Mouse (Mus musculus) limb, embryonic 12.5 days (tissue): ENCODE results near the gene 4930568D16Rik. TPM values are rescaled to one million over a fixed set of nuclear protein-coding genes. Genes with fewer than 3 reads are reported as not detected.

ENCODE experiments used
- ATAC-seq: fragments of 200-750 bp; cut with Nextera tagmentation; 2 replicates; pipeline ENCODE4 v1.8.0; 2017; ENCODE audit warnings: low read depth, moderate TSS enrichment; ENCODE audit not compliant: insufficient number of reproducible peaks, insufficient read depth, low FRiP score, low TSS enrichment
- H3K27ac ChIP-seq: fragments of 300-500 bp; sonication (generic); 2 replicates; pipeline ENCODE4 v1.5.1; 2016; ENCODE audit warnings: mild to moderate bottlenecking, moderate library complexity
- H3K27me3 ChIP-seq: fragments of 300-500 bp; sonication (generic); 2 replicates; pipeline ENCODE4 v1.6.1; 2016; ENCODE audit warnings: mild to moderate bottlenecking, moderate library complexity
- H3K36me3 ChIP-seq: fragments of 300-500 bp; sonication (generic); 2 replicates; pipeline ENCODE4 v1.6.1; 2016; ENCODE audit warnings: mild to moderate bottlenecking, moderate library complexity
- H3K4me1 ChIP-seq: fragments of 300-500 bp; sonication (generic); replicated peaks from 2 replicates; pipeline ENCODE4 v1.6.1; 2016
- H3K4me2 ChIP-seq: fragments of 300-500 bp; sonication (generic); 2 replicates; pipeline ENCODE4 v1.6.1; 2016; ENCODE audit warnings: mild to moderate bottlenecking, moderate library complexity
- H3K4me3 ChIP-seq: fragments of 300-500 bp; sonication (generic); replicated peaks from 2 replicates; pipeline ENCODE4 v1.5.1; 2016; ENCODE audit warnings: mild to moderate bottlenecking
- H3K9ac ChIP-seq: fragments of 300-500 bp; sonication (generic); replicated peaks from 2 replicates; pipeline ENCODE4 v1.6.1; 2016; ENCODE audit warnings: mild to moderate bottlenecking, moderate library complexity
- H3K9me3 ChIP-seq: fragments of 300-500 bp; sonication (generic); 2 replicates; pipeline ENCODE4 v1.6.1; 2016; ENCODE audit warnings: mild to moderate bottlenecking, moderate library complexity
- WGBS: fragments of 180-500 bp; shearing (Covaris S2); methylation state at CpG from one replicate; pipeline ENCODE4 v1.1.7; 2016; 5-methylcytosine and 5-hydroxymethylcytosine counted together
- polyA plus RNA-seq: library from polyadenylated mRNA; unstranded; fragments of >200 nt; fragmentation: Nextera tagmentation; extraction: Ambion mirVana; gene quantifications from 2 replicates; pipeline ENCODE4 v1.2.1, GENCODE M21; 2016

Gene 4930568D16Rik
- polyA plus RNA-seq, 1 experiment from 2014 or later, result not detected

DNA sequence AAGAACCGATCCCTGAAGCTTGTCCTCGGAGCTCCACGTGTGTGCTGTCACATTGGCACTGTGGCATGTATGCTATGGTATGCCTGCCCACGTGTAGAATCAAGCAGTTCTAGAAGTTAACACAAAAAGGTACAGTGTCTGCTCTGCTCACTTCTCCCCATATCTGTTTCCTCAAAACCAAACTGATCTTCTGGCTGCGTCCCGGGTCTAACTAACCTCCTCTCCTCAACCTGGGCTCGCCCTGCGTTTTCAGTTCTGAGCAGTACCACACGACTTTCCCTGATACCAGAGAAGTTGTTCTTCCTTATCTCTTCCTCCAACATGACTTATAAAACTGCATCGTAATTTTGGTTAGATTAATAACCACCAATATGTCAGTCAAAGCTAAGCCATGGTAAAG lies 39.9 kb downstream of the 4930568D16Rik start:
- Histone ChIP-seq H3K9me3 (no peaks in the 10 kb centered on the region), H3K4me1 (no peaks in the 10 kb centered on the region), H3K4me3 (no peak overlapping the region), H3K36me3 (no peaks in the 10 kb centered on the region), H3K27ac (no peak overlapping the region), H3K9ac (no peak overlapping the region), H3K27me3 (peaks cover 3% of the 10 kb centered on the region; the same call in 1 of the 2 replicates), H3K4me2 (no peak overlapping the region)
- 69% methylated on average over 10 of the region's 10 CpGs for WGBS
- ATAC-seq, result no peak

DNA sequence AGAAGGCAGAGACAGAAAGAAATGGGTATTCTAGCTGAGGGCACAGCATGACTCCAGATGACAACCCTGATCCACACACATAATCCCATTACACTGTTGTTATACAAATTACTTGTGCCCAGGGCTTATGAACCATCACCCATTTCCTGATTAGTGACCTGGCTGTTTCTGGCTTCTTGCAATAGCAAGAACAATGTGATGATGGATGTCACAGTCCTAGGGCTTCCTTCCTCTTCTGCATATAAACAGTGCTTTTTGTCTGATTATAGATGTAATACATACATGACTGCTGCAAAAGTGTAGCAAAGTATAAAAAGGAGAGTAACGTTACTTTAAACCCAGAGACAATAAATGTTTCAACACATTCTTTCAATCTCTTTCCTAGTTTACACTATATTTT lies 40.6 kb downstream of the 4930568D16Rik start:
- Histone ChIP-seq H3K36me3 (0 out of 2 replicates have a peak, but pooled peaks cover under 1% of the 10 kb centered on the region), H3K4me3 (no peak overlapping the region), H3K9ac (no peak overlapping the region), H3K27me3 (peaks cover 3% of the 10 kb centered on the region; the same call in 1 of the 2 replicates), H3K4me1 (no peaks in the 10 kb centered on the region), H3K4me2 (no peak overlapping the region), H3K9me3 (no peaks in the 10 kb centered on the region), H3K27ac (no peak overlapping the region)
- ATAC-seq, result no peak
- WGBS, result 56% methylated on average over 1 of the region's 1 CpGs

DNA sequence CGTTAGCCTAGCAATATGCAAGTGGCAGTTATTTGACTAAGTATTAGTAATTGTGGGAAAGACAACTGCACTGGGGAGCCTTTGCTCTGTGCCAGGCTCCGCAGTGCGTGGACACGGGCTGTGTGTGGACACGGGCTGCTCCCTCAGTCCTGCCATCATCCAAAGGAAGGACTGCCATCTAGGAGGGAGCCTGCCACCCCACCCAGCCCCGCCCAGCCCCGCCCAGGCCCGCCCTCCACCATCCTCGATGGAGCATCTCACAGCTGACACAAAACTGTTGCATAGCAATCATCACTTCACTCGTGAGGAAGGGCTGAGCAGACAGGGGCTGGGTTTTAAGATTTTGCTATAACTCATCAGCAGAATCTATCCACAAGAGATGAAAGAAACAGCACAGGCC lies 41.6 kb downstream of the 4930568D16Rik start:
- H3K4me2 ChIP-seq, result no peak overlapping the region
- ATAC-seq, result no peak
- no peak overlapping the region for H3K4me3 ChIP-seq
- no peak overlapping the region for H3K27ac ChIP-seq
- peaks cover 3% of the 10 kb centered on the region; the same call in 1 of the 2 replicates for H3K27me3 ChIP-seq
- no peaks in the 10 kb centered on the region for H3K9me3 ChIP-seq
- H3K9ac ChIP-seq, result no peak overlapping the region
- 68% methylated on average over 10 of the region's 10 CpGs for WGBS
- H3K36me3 ChIP-seq, result 0 out of 2 replicates have a peak, but pooled peaks cover 3% of the 10 kb centered on the region
- no peaks in the 10 kb centered on the region for H3K4me1 ChIP-seq

GRCm38 (mm10) chr2:35322404-35323164 lies 44.9 kb downstream of the 4930568D16Rik start:
- ATAC-seq, result no peak
- 79% methylated on average over 10 of the region's 10 CpGs for WGBS
- 0 out of 2 replicates have a peak, but pooled peaks cover 3% of the 10 kb centered on the region for H3K36me3 ChIP-seq

GRCm38 (mm10) chr2:35320399-35320798 lies 47.1 kb downstream of the 4930568D16Rik start:
- Histone ChIP-seq H3K27ac (no peak overlapping the region), H3K4me2 (no peak overlapping the region), H3K36me3 (0 out of 2 replicates have a peak, but pooled peaks cover 3% of the 10 kb centered on the region), H3K4me1 (no peaks in the 10 kb centered on the region), H3K9me3 (no peaks in the 10 kb centered on the region), H3K9ac (no peak overlapping the region), H3K4me3 (no peak overlapping the region), H3K27me3 (no peaks in the 10 kb centered on the region; the same call in 1 of the 2 replicates)
- 89% methylated on average over 15 of the region's 15 CpGs for WGBS
- ATAC-seq, result no peak

More at GRCm38 (mm10) chr2:35322404-35323164, 44.9 kb downstream of the 4930568D16Rik start:
- Histone ChIP-seq H3K27ac (no peak overlapping the region), H3K4me3 (no peak overlapping the region), H3K4me2 (no peak overlapping the region), H3K4me1 (no peaks in the 10 kb centered on the region), H3K9ac (no peak overlapping the region), H3K9me3 (no peaks in the 10 kb centered on the region), H3K27me3 (peaks cover 2% of the 10 kb centered on the region; the same call in 1 of the 2 replicates)

- 0 out of 2 replicates have a peak, but pooled peaks cover 3% of the 10 kb centered on the region for H3K36me3 ChIP-seq
- ATAC-seq, result no peak
- H3K9ac ChIP-seq, result no peak overlapping the region
- H3K4me2 ChIP-seq, result no peak overlapping the region
- H3K27me3 ChIP-seq, result no peaks in the 10 kb centered on the region; the same call in 1 of the 2 replicates
- H3K9me3 ChIP-seq, result no peaks in the 10 kb centered on the region
- H3K27ac ChIP-seq, result no peak overlapping the region
- peaks cover 11% of the 10 kb centered on the region for H3K4me1 ChIP-seq
- H3K4me3 ChIP-seq, result no peak overlapping the region
- 88% methylated on average over 12 of the region's 12 CpGs for WGBS
These were observed 49.1 kb downstream of the 4930568D16Rik start for GRCm38 (mm10) chr2:35318405-35318804.

- no peak for ATAC-seq
- Histone ChIP-seq H3K4me3 (no peak overlapping the region), H3K4me1 (peaks cover 13% of the 10 kb centered on the region), H3K4me2 (no peak overlapping the region), H3K27ac (no peak overlapping the region), H3K27me3 (no peaks in the 10 kb centered on the region; the same call in 1 of the 2 replicates), H3K36me3 (0 out of 2 replicates have a peak, but pooled peaks cover 3% of the 10 kb centered on the region), H3K9ac (no peak overlapping the region), H3K9me3 (no peaks in the 10 kb centered on the region)
- WGBS, result 86% methylated on average over 4 of the region's 4 CpGs
These were observed 49.9 kb downstream of the 4930568D16Rik start for GRCm38 (mm10) chr2:35317604-35318003.

DNA sequence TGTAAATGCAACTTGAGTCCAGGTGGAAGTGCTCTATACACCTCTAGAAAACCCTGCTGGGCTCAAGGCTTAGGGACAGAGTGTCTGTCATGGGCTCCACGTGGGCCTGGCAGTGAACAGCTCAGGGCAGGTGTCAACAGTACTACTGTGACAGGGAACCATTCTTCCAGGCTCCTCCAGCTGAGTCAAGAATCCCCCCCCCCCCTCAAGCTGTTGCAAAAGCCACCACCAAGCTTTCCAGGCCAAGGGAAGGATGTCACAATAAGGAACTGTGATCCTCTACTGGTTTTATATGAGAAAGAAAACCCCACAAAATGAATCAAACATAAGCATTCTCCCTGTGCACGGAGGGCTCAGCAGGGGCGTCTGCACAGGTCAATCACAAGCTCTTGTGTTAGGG lies 53.2 kb downstream of the 4930568D16Rik start:
- no peaks in the 10 kb centered on the region for H3K36me3 ChIP-seq
- 56% methylated on average over 3 of the region's 3 CpGs for WGBS
- no peak overlapping the region for H3K27ac ChIP-seq
- peaks cover 13% of the 10 kb centered on the region for H3K4me1 ChIP-seq
- no peak overlapping the region for H3K4me2 ChIP-seq
- no peak overlapping the region for H3K9ac ChIP-seq
- ATAC-seq, result no peak
- no peaks in the 10 kb centered on the region for H3K27me3 ChIP-seq
- no peak overlapping the region for H3K4me3 ChIP-seq
- H3K9me3 ChIP-seq, result no peaks in the 10 kb centered on the region

DNA sequence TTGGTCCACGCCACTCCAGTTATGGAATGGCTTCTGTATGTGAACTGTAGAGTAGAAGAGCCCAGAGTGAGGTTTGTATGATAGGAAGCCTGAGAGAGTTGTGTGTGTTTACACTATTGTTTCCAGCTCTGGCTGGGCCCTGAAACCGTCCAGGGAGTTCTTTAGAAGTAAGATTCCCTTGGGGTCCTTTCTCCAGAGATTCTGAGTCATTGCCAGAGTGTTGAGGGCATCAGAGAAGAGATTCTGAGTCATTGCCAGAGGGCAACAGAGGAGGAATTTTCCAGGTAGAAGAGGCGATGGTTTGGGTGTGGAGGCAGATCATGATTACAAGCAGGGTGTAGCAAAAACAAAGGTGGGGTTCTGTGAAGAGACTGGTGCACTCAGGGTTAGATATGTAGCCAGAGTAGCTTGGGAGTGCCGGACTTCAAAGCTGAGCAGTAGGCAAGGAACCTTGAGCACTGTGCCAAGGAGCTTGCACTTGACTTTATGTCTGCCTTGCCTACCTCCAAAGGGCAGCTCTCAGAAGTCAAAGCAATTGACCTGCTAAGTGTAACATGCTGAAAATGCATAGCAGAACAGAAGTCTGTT lies 57.5 kb downstream of the 4930568D16Rik start:
- Histone ChIP-seq H3K4me1 (peaks cover 13% of the 10 kb centered on the region), H3K9ac (no peak overlapping the region), H3K4me2 (no peak overlapping the region), H3K36me3 (0 out of 2 replicates have a peak, but pooled peaks cover 4% of the 10 kb centered on the region), H3K27me3 (no peaks in the 10 kb centered on the region), H3K27ac (no peak overlapping the region), H3K4me3 (no peak overlapping the region), H3K9me3 (no peaks in the 10 kb centered on the region)
- ATAC-seq, result no peak
- WGBS, result 84% methylated on average over 4 of the region's 4 CpGs

DNA sequence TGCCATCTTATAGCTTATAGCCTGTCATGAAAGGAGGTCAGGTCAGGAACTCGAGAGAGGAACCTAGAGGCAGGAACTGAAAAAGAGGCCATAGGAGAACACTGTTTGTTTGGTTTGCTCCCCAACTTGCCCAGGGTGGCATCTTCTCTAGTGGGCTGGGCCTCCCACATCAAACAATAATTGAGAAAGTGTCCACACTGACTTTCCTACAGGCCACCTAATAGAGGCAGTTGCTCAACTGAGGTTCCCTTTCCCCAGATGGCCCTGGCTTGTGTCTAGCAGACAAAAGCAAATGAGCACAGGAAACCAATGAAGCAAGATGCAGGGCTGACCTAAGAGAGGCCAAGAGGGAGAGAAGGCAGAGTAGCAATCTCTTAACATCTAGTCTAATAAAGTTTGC lies 59.4 kb downstream of the 4930568D16Rik start:
- Histone ChIP-seq H3K9ac (no peak overlapping the region), H3K27me3 (no peaks in the 10 kb centered on the region), H3K27ac (no peak overlapping the region), H3K4me3 (no peak overlapping the region), H3K4me1 (no peaks in the 10 kb centered on the region), H3K4me2 (no peak overlapping the region), H3K36me3 (0 out of 2 replicates have a peak, but pooled peaks cover 4% of the 10 kb centered on the region), H3K9me3 (no peaks in the 10 kb centered on the region)
- ATAC-seq, result no peak
- 45% methylated on average over 1 of the region's 1 CpGs for WGBS
